Mouse (Mus musculus) myocyte (in vitro differentiated cells): ENCODE data around the gene Lyrm4.

Experiments used
- CEBPB ChIP-seq: IDR thresholded peaks from 2 replicates; pipeline ENCODE4 v1.6.1; 2011; ENCODE audit warnings: mild to moderate bottlenecking, moderate library complexity; ENCODE audit not compliant: poor library complexity, insufficient read depth, severe bottlenecking
- E2F4 ChIP-seq: IDR thresholded peaks from one replicate; pipeline ENCODE4 v1.6.1; 2011; ENCODE audit warnings: mild to moderate bottlenecking, control low read depth, moderate library complexity; ENCODE audit not compliant: insufficient read depth
- MAX ChIP-seq: IDR thresholded peaks from one replicate; pipeline ENCODE4 v1.6.1; 2011; ENCODE audit warnings: low read depth, mild to moderate bottlenecking, control low read depth
- MYOG ChIP-seq, 3 experiments: IDR thresholded peaks; one replicate each; pipeline ENCODE4 v1.6.1; 2011; ENCODE audit warnings: control low read depth in 2 of 3, low read depth in 2 of 3, mild to moderate bottlenecking in 2 of 3; ENCODE audit not compliant: insufficient read length in 2 of 3, control insufficient read depth in 1 of 3, insufficient read depth in 1 of 3
- POLR2A ChIP-seq: IDR thresholded peaks from one replicate; pipeline ENCODE4 v1.6.1; 2011; ENCODE audit warnings: low read depth, mild to moderate bottlenecking, control low read depth, moderate library complexity; ENCODE audit not compliant: insufficient read length
- POLR2AphosphoS2 ChIP-seq: IDR thresholded peaks from one replicate; pipeline ENCODE4 v1.6.1; 2011; ENCODE audit warnings: low read depth, control low read depth; ENCODE audit not compliant: insufficient read length
- SRF ChIP-seq: IDR thresholded peaks from one replicate; pipeline ENCODE4 v1.6.1; 2011; ENCODE audit warnings: low read depth; ENCODE audit not compliant: control insufficient read depth, insufficient read length
- TCF12 ChIP-seq: IDR thresholded peaks from one replicate; pipeline ENCODE4 v1.6.1; 2011; ENCODE audit warnings: mild to moderate bottlenecking, control low read depth; ENCODE audit not compliant: poor library complexity, insufficient read depth, severe bottlenecking
- USF1 ChIP-seq: IDR thresholded peaks from one replicate; pipeline ENCODE4 v1.6.1; 2011; ENCODE audit warnings: low read depth, mild to moderate bottlenecking, control low read depth, moderate library complexity

GRCm38 (mm10) chr13:36113181-36113580 is 4.1 kb downstream of the Lyrm4 start:
- no peak for TF ChIP-seq TCF12
- no peak for TF ChIP-seq POLR2AphosphoS2
- no peak for TF ChIP-seq E2F4
- TF ChIP-seq POLR2A: no peak
- no peak for TF ChIP-seq SRF
- no peak for TF ChIP-seq CEBPB
- TF ChIP-seq USF1: no peak
- no peak for TF ChIP-seq MAX
- no peak for TF ChIP-seq MYOG (IDR thresholded peaks at IDR 0.05; ENCODE audit: control insufficient read depth in 1 of 3, insufficient read depth in 1 of 3, insufficient read length in 2 of 3, low read depth in 2 of 3)
